Mouse (Mus musculus) C2C12 (cell line): ENCODE data around the gene Nop58.

Experiments
- CEBPB ChIP-seq: IDR thresholded peaks from one replicate; pipeline ENCODE4 v1.6.1; 2011; ENCODE audit warnings: low read depth, mild to moderate bottlenecking, control low read depth, moderate library complexity
- CTCF ChIP-seq: IDR thresholded peaks from one replicate; pipeline ENCODE4 v1.5.1; 2011; ENCODE audit not compliant: control insufficient read depth, insufficient read depth, insufficient read length
- FOSL1 ChIP-seq: IDR thresholded peaks from one replicate; pipeline ENCODE4 v1.8.0; 2011; ENCODE audit warnings: mild to moderate bottlenecking, low read length; ENCODE audit not compliant: poor library complexity, insufficient read depth, severe bottlenecking

DNA sequence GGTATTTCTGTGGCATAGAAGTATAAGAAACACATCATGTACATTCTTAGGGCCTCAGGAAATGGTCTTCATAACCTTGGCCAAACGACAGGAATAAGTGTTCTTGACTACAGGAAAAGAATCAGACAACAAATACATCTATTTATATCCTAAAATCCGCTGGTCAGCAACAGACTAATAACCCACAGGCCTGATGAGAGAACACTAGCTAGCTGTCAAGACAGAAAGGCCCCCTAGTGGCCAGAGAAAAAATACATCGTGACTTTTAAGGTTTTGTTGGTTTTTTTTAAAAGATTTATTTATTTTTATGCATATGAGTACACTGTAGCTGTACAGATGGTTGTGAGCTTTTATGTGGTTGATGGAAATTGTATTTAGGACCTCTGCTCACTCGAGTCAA lies 35.1 kb downstream of the Nop58 start:
- TF ChIP-seq CTCF, result no peak
- no peak for TF ChIP-seq FOSL1
- no peak for TF ChIP-seq CEBPB
